Mouse (Mus musculus): ENCODE results near the gene Socs7. TPM values are rescaled to one million over a fixed set of nuclear protein-coding genes. Genes with fewer than 3 reads are reported as not detected.

The Socs7 gene
- total RNA-seq, 1 experiment from 2014 or later: 16.1 TPM

- peak; percentile 4; the same call in 1 of the 2 replicates for ATAC-seq (replicated peaks; ENCODE audit: low read depth, poor library complexity, severe bottlenecking)
Measured at GRCm38 (mm10) chr11:97435808-97436491, 73.6 kb downstream of the Socs7 start.

GRCm38 (mm10) chr11:97437745-97438144 lies 75.4 kb downstream of the Socs7 start:
- no peak for ATAC-seq (replicated peaks; ENCODE audit: low read depth, poor library complexity, severe bottlenecking)

- no peak for ATAC-seq (replicated peaks; ENCODE audit: low read depth, poor library complexity, severe bottlenecking)
Measured at GRCm38 (mm10) chr11:97438868-97439267, 76.5 kb downstream of the Socs7 start.

- ATAC-seq (replicated peaks; ENCODE audit: low read depth, poor library complexity, severe bottlenecking): 0 out of 2 replicates have a peak, but pooled peaks have one; percentile 9
Measured at GRCm38 (mm10) chr11:97439935-97440334, 77.6 kb downstream of the Socs7 start.

- ATAC-seq (replicated peaks; ENCODE audit: low read depth, poor library complexity, severe bottlenecking): no peak
Measured at GRCm38 (mm10) chr11:97440441-97440881, 78.1 kb downstream of the Socs7 start.

- no peak for ATAC-seq (replicated peaks; ENCODE audit: low read depth, poor library complexity, severe bottlenecking)
Measured at GRCm38 (mm10) chr11:97441036-97441657, 78.8 kb downstream of the Socs7 start.

GRCm38 (mm10) chr11:97441658-97442125 lies 79.3 kb downstream of the Socs7 start:
- peak; percentile 46 for ATAC-seq (replicated peaks; ENCODE audit: low read depth, poor library complexity, severe bottlenecking)

- ATAC-seq (replicated peaks; ENCODE audit: low read depth, poor library complexity, severe bottlenecking): no peak
Measured at GRCm38 (mm10) chr11:97442891-97443675, 80.7 kb downstream of the Socs7 start.

- no peak for ATAC-seq (replicated peaks; ENCODE audit: low read depth, poor library complexity, severe bottlenecking)
Measured at GRCm38 (mm10) chr11:97445596-97445995, 83.2 kb downstream of the Socs7 start.

GRCm38 (mm10) chr11:97445999-97446511 lies 83.7 kb downstream of the Socs7 start:
- peak; percentile 42 for ATAC-seq (replicated peaks; ENCODE audit: low read depth, poor library complexity, severe bottlenecking)

- no peak for ATAC-seq (replicated peaks; ENCODE audit: low read depth, poor library complexity, severe bottlenecking)
Measured at GRCm38 (mm10) chr11:97447979-97448378, 85.6 kb downstream of the Socs7 start.

Other genes starting within 250 kb of the Socs7 start
- gene Tbx21, start 247.2 kb upstream of the Socs7 start, total RNA-seq (2017): 0.59 TPM in 1 of 2 replicates, not detected in the other
- gene Tbkbp1, start 211.1 kb upstream of the Socs7 start, total RNA-seq (2017): 0.78 and 2.5 TPM in 2 replicates
- gene Kpnb1, start 174.7 kb upstream of the Socs7 start, total RNA-seq (2017): 350 and 405 TPM in 2 replicates
- 24.8 and 30.6 TPM in 2 replicates for gene Npepps, start 81.9 kb upstream of the Socs7 start, total RNA-seq (2017)
- 22.0 and 23.3 TPM in 2 replicates for gene Mrpl45, start 46.8 kb upstream of the Socs7 start, total RNA-seq (2017)
- gene Gpr179, start 10.5 kb upstream of the Socs7 start, total RNA-seq (2017): not detected in 2 replicates
- 6.2 and 9.6 TPM in 2 replicates for gene Arhgap23, start 53.0 kb downstream of the Socs7 start, total RNA-seq (2017)
- not detected in 2 replicates for gene 4933428G20Rik, start 137.8 kb downstream of the Socs7 start, total RNA-seq (2017)
- gene Srcin1, start 213.6 kb downstream of the Socs7 start, total RNA-seq (2017): not detected in 2 replicates